Mouse (Mus musculus) CD8-positive naive resting alpha-beta T cell, adult 2 months (primary cell): ENCODE measurements around the gene Gm9918.
"Not testable (repeated sequence)": the region's sequence is repeated elsewhere in the genome, so short reads cannot be mapped to it uniquely, and the experiment has no call there.

Experiments used
- DNase-seq, 2 experiments: peaks; one replicate each; pipeline ENCODE4 v3.0.0; 2022; ENCODE audit warnings: low read depth in 2 of 2, low spot score in 2 of 2

Gm9918 gene

DNA sequence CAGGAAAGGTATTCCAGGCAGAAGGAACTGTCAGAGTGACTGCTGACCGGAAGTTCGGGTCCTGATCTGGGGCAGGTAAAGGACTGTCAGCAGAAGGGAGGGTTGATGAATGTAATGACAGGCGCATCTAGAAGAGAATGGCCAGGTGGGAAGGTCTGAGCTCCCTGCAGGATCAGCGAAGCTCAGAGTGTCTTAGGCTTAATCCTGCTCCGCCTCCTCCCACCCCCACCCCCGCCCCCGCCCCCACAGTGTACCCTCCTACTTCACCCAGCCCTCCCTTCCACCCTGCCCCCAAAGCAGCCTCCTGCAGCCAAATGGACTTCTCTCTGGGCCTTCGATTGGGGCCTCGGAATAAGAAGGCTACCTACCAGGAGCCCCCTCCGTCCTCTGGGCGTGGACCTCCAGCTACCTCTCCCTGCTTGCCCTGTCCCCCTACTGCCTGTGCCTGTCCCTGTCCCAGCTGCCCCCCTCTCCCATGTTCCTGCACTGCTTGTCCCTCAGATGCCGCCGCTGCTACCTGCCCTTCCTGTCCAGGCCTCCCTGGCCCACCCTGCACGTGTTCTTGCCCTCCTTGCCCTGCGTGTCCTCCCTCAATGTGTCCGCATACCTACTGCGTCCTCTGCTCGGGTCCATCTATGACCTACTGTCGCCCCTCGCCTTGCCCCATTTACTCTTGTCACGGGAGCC is at the start of gene Gm9918:
Gene Gm9918, plus strand, starts transcription at position 290 of the 687 bp plus-strand sequence.
- DNase-seq, result no peak

DNA sequence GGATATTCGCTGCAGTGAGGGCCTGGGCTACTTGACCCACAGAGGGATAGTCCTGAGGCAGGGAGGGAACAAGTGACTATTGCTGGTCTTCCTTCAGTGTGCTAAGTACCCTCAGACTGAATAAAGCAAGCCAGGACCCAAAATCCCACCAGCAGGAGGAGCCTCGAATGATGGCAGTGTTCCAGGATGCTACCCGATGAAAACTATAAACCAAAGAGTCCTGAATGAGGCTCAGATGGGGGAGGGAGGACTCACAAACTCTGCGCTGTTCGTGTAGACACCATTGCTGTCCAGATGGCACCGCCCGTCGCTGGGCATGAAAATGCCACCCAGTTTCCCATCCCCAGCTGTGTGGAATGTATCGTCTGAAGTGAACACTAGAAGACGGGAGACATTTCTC is 48.0 kb upstream of the Gm9918 start:
- no peak for DNase-seq

DNA sequence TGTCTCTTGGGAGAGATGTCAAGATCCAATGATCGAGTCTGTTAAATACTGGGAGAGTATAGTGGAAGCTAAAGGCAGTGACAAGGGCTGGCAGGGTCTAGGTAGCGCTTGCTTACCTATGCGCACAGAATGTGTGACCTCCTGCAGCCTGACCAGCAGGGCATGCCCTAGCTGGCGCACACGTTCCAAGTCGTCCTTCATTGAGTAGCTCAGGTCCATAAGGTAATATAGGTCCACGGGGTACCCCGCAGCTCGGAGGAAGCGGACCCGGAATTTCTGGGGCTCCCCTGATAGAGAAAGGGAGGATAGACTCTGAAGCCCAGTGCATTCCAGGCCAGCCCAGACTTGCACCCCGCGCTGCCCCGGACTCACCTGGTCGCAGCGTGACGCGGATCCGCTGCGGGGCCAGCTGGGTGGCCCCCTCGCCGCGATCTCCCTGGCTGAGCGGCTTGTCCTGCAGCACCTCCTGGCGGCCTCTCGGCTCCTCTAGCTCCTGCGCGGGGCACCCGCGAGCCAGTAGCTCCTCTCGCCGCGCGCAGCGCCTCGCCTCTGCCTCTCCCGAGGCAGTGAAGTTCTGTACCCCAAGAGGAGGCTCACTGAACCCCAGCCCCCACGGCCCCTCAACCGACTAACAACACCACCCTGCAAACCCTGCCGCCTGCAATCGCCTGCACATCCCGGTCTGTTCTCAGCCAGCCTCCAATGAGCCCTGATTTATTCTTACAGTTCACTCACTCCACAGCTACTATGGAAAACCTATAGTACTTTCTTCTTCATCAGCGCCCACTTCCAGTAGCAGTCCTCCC is 46.0 kb upstream of the Gm9918 start:
- DNase-seq, result peak; percentile 76

DNA sequence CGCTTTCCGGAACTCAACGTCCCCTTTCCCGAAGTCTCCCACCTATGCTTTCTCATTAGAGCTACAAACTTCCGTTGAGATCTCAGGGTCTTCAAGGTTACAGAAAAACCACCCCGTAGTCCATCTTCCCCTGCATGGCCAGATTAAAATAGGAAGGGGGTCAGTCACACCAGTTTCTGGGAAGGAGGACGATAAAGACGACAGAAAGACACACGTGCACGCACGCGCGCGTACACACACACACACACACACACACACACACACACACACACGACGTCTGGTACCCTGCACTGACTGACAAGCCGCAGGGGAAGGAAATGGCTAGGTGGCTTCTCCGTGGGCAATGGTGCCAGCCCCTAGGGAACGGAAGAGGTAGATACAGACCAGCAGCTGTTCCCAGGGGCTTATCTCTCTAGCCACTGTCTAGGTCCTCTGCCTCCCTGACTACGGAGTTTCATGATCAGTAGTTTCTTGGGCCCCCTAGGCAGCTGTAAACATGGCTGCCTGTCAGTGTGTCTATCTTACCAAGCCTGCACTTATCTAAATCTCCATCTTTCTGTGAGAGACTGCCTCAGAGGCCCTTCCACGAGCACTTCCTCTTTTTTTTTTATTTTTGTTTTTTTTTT is 45.3 kb upstream of the Gm9918 start:
- DNase-seq, result peak; percentile 71 to 78

DNA sequence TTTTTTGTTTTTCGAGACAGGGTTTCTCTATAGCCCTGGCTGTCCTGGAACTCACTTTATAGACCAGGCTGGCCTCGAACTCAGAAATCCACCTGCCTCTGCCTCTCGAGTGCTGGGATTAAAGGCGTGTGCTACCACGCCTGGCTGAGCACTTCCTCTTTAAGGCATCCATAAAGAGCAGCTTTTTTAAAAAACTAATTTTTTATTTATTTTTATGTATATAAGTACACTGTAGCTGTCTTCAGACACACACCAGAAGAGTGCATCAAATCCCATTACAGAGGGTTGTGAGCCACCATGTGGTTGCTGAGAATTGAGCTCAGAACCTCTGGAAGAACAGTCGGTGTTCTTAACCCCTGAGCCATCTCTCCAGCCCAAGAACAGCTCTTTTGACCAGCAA is 44.7 kb upstream of the Gm9918 start:
- not testable (repeated sequence) for DNase-seq

DNA sequence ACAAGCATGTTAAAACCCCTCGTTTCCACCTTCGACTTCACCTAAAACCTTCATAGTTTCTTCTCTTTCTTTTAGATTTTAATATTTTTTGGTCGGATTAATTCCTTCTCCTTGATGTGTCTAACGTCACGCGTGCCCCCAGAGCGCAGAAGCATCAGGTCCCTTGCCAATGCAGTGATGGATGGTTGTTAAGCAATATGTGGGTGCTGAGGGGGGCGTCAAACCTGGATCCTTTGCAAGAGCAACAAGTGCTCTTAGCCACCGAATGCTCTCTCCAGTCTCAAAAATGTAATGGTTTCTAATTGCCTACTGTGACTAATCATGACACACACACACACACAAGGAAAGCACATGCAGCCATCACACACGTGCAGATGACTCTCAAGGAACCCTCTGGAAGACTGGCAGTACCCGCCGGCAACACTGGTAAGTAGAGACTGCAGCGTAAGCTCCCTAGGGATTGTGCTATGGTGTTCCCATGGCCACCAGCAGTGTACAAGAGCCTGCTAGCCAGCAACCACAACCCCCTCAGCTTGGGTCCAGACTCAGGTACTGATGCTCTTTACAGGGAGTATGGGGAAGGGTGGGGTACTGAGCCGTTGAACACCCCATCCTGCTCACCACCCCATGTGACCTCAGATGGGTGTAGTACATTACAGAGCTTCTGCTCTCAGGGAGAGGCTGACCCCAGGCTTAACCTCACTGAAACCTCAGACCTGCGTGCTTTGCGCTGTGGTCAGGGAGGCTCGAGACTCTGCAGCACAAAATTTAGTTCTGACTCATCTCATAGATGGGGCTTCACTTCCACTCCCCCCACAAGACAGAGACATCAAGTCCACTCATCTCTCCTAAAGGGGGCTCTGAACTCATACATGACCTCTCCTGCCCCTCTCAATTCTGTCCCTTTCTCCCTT is 39.7 kb upstream of the Gm9918 start:
- peak in 1 of 2 experiments; percentile 50 for DNase-seq

DNA sequence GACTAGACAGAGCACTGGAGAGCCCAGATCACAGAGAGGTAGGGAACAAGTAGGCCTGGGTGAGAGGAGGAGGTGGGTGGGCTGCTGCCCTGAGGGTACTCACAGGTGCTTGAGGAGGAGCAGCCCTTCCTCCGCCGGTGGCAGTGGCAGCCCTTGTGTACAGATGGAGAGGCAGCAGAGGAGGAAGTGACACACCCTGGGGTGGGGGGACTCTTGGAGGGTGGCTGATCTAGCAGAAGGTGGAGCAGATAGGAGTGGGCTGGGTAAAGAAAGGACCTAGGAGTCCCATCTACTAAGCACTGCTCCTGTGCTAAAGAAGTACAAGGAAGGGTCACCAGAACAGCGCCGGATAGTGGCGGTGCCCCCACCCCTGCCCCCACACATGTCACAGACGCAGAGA is 38.6 kb upstream of the Gm9918 start, which contains the start of gene Itgb7:
Gene Itgb7, minus strand, starts transcription at position 197 of the 400 bp plus-strand sequence.
- peak; percentile 41 to 46 for DNase-seq

DNA sequence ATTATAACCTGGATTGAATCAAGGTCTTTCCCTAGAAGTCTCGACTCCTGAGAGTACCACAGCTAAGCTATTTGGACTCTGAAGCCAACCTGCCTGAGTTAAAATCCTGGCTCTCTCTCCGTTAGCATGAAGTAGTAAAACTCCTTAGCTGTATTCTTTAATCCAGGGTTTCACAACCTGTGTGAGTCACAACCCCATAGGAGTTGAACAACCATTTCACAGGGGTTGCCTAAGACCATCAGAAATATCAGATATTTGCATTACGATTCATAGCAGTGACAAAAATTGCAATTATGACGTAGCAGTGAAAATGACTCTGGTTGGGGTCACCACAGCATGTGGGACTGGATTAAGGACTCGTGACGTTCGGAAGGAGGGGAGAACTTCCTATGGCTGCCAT is 37.6 kb upstream of the Gm9918 start:
- DNase-seq, result no peak

DNA sequence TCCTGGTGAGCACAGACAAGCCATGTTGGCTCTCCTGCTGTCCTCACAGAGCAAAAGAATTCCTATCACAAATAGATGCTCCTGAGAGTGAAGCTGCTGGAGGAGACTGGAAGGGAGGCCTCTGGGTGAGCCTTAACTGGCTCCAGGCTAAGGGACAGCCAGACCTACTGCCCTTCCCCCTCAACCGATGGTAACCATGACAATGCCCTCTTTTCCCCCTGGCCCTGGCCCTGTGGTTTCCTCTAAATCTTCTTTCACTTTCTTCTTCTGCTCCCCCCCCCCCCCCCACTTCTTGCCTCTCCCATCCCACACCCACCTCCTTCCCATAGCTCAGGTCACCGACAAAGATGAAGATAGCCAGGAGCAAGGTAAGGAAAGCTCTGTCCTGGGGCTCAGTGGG is 36.5 kb upstream of the Gm9918 start:
- DNase-seq, result no peak

DNA sequence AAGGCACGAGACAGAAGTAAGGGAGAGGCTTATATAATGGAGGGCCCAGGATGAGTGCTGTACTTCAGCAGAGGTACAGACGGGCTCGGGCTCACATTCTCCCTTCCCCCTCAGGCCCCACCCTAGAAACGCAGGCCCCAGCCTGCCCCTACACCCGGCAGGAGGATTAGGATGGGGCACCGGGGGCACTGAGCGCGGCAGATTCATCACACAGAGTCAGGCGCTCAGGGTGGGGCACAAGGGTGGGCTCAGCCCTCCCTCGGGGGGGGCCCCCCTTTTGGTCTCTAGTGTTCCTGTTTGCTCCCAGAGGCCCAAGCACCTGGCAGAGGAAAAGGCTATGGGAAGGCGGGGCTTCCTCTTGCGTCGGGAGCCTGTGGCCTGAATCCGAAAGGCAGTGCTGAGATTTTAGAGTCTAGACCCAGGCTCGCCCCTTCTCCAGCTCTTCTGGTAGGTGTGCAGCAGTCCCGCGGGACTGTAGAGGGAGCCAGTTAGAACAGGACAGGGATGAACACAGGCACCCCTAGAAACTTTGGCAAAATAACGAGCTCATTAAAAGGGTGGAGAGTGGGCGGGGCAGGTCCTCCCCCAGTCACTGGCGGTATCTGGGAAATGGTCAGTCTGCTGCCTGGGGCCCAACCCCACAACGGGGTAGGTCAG is 34.9 kb upstream of the Gm9918 start:
- DNase-seq, result peak in 1 of 2 experiments; percentile 26

DNA sequence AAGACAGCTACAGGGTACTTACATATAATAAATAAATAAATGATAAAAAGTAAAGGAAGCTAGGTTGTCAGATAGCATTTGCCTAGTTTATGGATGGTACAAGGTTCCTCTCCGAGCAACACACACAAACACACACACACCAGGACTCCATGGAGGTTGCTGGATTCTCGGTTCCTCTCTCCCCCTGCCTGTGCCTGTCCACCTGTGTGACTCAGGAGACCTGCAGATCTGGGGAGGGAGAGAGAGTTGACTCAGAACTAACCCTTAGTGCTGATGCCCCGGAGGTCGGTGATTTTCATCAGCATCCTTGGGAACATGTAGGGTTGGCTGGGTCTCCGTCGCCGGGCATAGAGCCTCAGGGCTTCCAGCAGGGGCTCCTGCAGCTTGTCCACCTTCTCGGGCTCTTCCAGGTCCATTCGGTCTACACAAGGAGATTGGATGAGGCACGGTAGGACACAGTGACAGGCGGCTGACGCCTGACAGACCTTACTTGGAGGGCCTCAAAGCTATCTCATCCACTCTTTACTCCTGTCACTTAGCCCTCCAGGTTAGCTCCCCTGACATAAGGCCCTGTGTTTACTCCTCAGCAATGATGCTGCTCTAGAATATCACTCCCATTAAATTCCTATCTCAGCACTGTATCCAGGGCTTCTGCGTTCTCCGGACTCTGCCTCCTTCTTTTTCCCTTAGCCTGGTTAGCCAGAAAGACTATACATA is 31.7 kb upstream of the Gm9918 start:
- DNase-seq, result no peak

DNA sequence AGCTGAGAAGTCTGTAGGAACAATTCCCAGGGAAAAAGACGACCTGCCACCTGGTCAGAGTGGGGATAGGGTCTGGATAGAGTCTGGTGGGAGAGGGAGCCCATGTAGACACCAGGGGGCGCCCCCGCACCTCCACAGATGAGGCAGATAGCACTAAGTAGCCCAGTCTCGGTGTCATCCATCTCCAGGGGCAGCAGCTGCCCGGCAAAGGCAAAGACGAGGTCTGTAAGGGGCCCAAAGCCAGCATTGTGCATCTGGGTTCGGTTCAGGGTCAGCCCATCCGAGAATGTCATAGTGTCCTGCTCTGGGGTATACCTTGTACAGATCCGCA is 31.1 kb upstream of the Gm9918 start:
- peak; percentile 80 to 82 for DNase-seq

DNA sequence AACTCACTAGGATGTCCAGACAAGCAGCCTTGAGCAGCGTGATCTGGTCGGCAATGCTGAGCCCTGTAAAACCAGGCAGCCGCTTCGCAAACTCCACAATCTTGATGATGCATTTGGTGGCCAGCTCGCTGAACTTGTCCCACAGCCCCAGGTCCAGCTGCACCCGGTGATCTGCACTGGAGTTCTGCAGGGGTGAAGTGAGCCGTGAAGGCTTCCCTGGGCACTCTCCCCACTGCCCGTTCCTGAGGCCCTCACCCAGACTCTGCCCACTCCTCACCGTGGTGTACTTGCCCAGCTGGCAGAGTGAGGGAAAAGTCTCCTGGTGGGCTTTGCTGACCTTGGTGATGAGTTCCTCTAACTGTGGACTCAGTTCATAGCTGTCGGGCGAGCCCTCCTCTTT is 30.5 kb upstream of the Gm9918 start:
- DNase-seq, result no peak

DNA sequence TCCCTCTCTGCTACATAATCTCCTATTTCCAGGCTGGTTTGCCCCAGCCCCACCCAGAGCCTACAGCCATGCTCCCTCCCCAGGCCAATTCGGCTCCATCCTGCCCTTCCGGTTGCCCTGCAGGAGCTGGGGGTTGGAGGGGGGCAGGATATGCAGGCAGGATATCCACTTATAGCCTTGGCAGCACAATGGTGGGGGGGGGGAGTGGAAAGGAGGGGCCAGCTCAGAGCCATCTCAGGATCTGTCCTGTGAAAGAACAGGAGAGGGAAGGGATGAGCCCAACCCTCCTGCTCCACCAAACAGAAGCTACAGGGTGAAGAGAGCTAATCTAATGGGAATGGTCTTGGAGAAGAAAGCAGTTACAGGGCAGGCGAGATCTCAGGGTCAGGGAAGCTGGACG is 29.8 kb upstream of the Gm9918 start:
- DNase-seq, result no peak

DNA sequence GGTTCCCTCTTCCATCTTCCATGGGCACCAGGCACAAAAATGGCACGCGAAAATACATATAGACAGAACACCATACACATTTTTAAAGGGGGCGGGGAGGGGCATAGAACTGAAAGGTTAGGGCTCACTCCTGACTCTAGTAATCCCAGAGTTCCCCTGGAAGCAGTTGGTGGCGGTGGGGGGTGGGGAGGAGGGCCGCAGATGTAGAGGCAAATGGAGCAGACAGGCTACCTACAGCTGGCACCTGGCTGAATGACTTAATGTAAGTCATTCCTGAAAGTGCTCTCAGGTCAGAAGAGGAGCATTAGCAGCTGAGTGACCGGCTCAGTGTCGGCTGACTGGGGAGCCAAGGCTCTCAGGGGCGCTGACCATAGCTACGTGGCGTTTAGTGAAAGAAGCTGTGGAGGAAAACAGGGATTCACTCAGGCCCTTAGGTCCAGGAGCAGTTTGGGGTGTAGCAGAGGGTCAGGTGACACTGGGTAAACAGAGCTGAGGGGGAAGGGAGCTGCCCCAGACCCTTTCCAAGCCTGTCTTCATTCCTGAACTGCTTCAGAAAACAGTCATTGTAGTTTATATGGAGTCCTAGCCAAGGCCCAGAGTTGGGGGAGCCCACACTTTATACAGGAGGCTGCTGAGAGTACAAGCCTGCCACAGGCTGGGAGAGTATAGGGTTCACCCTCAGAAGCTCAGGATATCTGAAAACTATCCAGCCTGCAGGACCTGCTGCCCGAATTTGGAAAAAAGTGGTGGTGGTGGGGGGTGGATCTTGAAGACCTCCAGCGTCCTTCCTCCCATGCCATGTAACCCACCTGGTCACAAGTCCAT is 27.7 kb upstream of the Gm9918 start:
- DNase-seq, result no peak

DNA sequence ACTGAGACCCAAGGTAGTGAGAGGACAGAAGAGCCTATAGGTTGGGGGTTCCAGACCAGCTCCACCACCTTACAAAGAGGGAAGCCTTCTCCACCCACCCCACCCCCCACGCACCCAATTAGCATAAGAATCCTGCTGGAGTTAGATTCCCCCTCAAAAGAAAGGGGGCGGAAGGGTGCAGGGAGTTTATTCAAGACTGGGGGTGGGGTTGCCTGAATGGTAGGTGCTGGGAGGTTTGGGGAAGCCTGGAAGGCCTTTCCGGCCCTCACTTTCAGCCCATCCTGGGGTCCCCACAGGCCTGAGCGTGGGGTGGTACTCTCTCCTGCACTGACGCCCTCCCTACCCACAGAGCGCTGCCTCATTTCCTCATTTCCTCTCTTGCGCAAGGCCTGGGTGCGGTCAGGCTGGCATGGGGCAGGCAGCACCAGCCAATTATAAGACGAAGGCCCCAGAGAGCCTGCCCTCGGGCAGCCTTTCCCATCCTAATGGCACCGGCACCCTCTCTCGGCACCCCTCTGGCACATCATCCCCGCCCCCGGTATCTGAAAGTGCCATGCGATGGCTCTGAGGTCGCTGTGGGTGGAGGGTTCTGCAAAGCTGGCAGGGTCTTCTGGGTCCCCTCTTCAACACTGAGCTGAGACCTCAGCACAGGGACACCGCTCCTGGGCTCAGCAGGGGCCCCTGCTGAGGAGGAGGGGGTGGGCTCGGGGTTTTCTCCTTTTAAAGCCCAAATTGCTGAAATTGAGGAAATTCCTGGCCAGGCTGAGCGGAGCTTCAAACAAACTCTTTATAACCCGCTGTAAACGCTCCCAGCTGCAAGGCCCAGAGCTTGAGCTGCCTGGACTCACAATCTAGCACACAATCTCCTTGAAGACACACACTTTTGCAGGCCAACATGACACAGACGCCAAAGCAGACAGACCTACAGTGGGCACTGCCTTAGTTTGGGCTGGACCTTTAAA is 26.9 kb upstream of the Gm9918 start:
- no peak for DNase-seq

DNA sequence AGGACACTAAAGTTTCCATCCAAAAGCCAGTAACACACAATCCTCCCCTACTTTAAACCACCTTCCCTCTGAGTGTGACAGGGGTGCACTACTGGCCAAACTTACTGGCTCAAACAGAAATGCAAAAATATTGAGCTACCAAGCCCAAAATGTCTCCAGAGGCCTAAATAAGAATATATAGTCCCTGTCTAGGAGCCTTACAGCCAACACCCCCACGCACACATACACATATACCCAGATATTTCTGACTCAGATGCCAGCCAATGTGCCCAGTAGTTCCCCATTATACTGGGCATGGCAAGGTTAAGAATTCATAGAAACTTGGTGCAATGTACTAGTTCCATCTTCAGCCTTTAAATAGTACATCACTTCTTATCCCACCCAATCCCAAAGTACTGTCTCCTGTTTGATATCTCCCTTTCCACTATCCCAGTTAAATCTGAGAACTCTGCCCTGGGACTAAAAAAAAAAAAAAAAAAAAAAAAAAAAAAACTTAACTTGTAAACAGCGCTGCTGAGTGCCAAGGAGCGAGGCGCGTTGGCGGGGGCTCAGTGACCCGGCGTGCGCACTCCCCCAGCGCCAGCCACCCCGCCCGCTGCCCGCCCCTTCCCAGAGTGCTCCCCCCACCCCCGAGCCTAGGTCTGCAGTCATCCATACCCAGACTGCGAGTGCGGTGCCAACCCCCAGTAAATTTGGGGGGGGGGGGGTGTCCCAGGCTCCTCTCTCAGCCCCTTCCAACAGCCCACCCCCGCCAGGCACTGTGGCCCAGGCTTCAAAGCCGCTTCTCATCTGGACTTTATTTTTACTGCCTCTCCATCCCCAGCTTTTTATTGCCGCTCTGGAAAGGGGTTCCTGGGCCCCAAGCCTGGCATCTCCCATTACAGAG is 25.8 kb upstream of the Gm9918 start:
- DNase-seq, result no peak
